Mouse (Mus musculus) embryonic facial prominence, embryonic 15.5 days (tissue): ENCODE data around the gene Csf2. TPM values are rescaled to one million over a fixed set of nuclear protein-coding genes. Genes with fewer than 3 reads are reported as not detected.
"Not testable (repeated sequence)": the region's sequence is repeated elsewhere in the genome, so short reads cannot be mapped to it uniquely, and the experiment has no call there.

Experiments
- ATAC-seq: fragments of 200-750 bp; cut with Nextera tagmentation; 2 replicates; pipeline ENCODE4 v1.8.0; 2017; ENCODE audit warnings: low read depth, moderate TSS enrichment; ENCODE audit not compliant: insufficient number of reproducible peaks, low FRiP score, low TSS enrichment
- H3K27ac ChIP-seq: fragments of 300-500 bp; sonication (generic); replicated peaks from 2 replicates; pipeline ENCODE4 v1.5.1; 2015; ENCODE audit warnings: mild to moderate bottlenecking, inconsistent platforms
- H3K27me3 ChIP-seq: fragments of 300-500 bp; sonication (generic); 2 replicates; pipeline ENCODE4 v1.6.1; 2015; ENCODE audit warnings: inconsistent platforms
- H3K36me3 ChIP-seq: fragments of 300-500 bp; sonication (generic); 2 replicates; pipeline ENCODE4 v1.6.1; 2015; ENCODE audit warnings: mild to moderate bottlenecking, inconsistent platforms
- H3K4me1 ChIP-seq: fragments of 300-500 bp; sonication (generic); 2 replicates; pipeline ENCODE4 v1.6.1; 2015; ENCODE audit warnings: inconsistent platforms
- H3K4me2 ChIP-seq: fragments of 300-500 bp; sonication (generic); replicated peaks from 2 replicates; pipeline ENCODE4 v1.6.1; 2015; ENCODE audit warnings: mild to moderate bottlenecking, inconsistent platforms
- H3K4me3 ChIP-seq: fragments of 300-500 bp; sonication (generic); replicated peaks from 2 replicates; pipeline ENCODE4 v1.5.1; 2015; ENCODE audit warnings: mild to moderate bottlenecking, inconsistent platforms
- H3K9ac ChIP-seq: fragments of 300-500 bp; sonication (generic); 2 replicates; pipeline ENCODE4 v1.6.1; 2015; ENCODE audit warnings: inconsistent platforms
- H3K9me3 ChIP-seq: fragments of 300-500 bp; sonication (generic); replicated peaks from 2 replicates; pipeline ENCODE4 v1.6.1; 2016; ENCODE audit warnings: inconsistent platforms
- WGBS: fragments of 180-500 bp; shearing (Covaris S2); methylation state at CpG from one replicate; pipeline ENCODE4 v1.1.7; 2015; 5-methylcytosine and 5-hydroxymethylcytosine counted together
- polyA plus RNA-seq: library from polyadenylated mRNA; unstranded; fragments of >200 nt; fragmentation: Nextera tagmentation; extraction: Ambion mirVana; gene quantifications from 2 replicates; pipeline ENCODE4 v1.2.1, GENCODE M21; 2015

The Csf2 gene
- polyA plus RNA-seq, result not detected in 2 replicates

- H3K9ac ChIP-seq, result no peak within 1 kb of the TSS
- WGBS, result 51% methylated on average over 11 of the region's 11 CpGs
- no peak within 1 kb of the TSS for H3K4me3 ChIP-seq
- H3K9me3 ChIP-seq, result no peaks in the 10 kb centered on the region
- no peaks in the 10 kb centered on the region for H3K36me3 ChIP-seq
- no peaks in the 10 kb centered on the region for H3K4me1 ChIP-seq
- H3K27ac ChIP-seq, result no peak within 1 kb of the TSS
- H3K27me3 ChIP-seq, result peaks cover 2% of the 10 kb centered on the region; the same call in 1 of the 2 replicates
- no peak within 1 kb of the TSS for H3K4me2 ChIP-seq
- no peak for ATAC-seq
Measured at GRCm38 (mm10) chr11:54248940-54249717, at the start of gene Csf2. Gene Csf2, minus strand, starts transcription at chr11:54249667.

GRCm38 (mm10) chr11:54298777-54299176, 49.3 kb upstream of the Csf2 start:
- H3K9ac ChIP-seq, result no peak overlapping the region
- H3K9me3 ChIP-seq, result no peaks in the 10 kb centered on the region
- H3K4me3 ChIP-seq, result no peak overlapping the region
- H3K36me3 ChIP-seq, result no peaks in the 10 kb centered on the region
- H3K4me2 ChIP-seq, result no peak overlapping the region
- no peak for ATAC-seq
- H3K27me3 ChIP-seq, result peaks cover under 1% of the 10 kb centered on the region; the same call in 1 of the 2 replicates
- H3K27ac ChIP-seq, result no peak overlapping the region
- peaks cover 2% of the 10 kb centered on the region; the same call in 1 of the 2 replicates for H3K4me1 ChIP-seq

- H3K9me3 ChIP-seq, H3K4me2 ChIP-seq, H3K4me1 ChIP-seq, H3K4me3 ChIP-seq, ATAC-seq, H3K9ac ChIP-seq, H3K36me3 ChIP-seq, H3K27me3 ChIP-seq, H3K27ac ChIP-seq: not testable (repeated sequence)
- 80% methylated on average over 2 of the region's 2 CpGs for WGBS
Measured at GRCm38 (mm10) chr11:54297471-54297870, 48.0 kb upstream of the Csf2 start.

- no peaks in the 10 kb centered on the region for H3K36me3 ChIP-seq
- H3K27ac ChIP-seq, result no peak overlapping the region
- H3K4me2 ChIP-seq, result no peak overlapping the region
- H3K27me3 ChIP-seq, result no peaks in the 10 kb centered on the region
- ATAC-seq, result no peak
- no peaks in the 10 kb centered on the region for H3K9me3 ChIP-seq
- no peak overlapping the region for H3K9ac ChIP-seq
- H3K4me3 ChIP-seq, result no peak overlapping the region
- 95% methylated on average over 1 of the region's 1 CpGs for WGBS
- no peaks in the 10 kb centered on the region for H3K4me1 ChIP-seq
Measured at GRCm38 (mm10) chr11:54296734-54297133, 47.3 kb upstream of the Csf2 start.

- Histone ChIP-seq H3K4me3 (no peak overlapping the region), H3K36me3 (no peaks in the 10 kb centered on the region), H3K9me3 (no peaks in the 10 kb centered on the region), H3K4me1 (no peaks in the 10 kb centered on the region), H3K4me2 (no peak overlapping the region), H3K9ac (no peak overlapping the region), H3K27ac (no peak overlapping the region), H3K27me3 (no peaks in the 10 kb centered on the region)
- ATAC-seq, result no peak
- WGBS, result 76% methylated on average over 4 of the region's 4 CpGs
Measured at GRCm38 (mm10) chr11:54295971-54296370, 46.5 kb upstream of the Csf2 start.

GRCm38 (mm10) chr11:54293980-54294807, 44.7 kb upstream of the Csf2 start:
- H3K36me3 ChIP-seq, result no peaks in the 10 kb centered on the region

GRCm38 (mm10) chr11:54292163-54292562, 42.7 kb upstream of the Csf2 start:
- H3K36me3 ChIP-seq, result no peaks in the 10 kb centered on the region
- H3K9ac ChIP-seq, result no peak overlapping the region
- no peak for ATAC-seq
- H3K4me2 ChIP-seq, result no peak overlapping the region
- H3K27ac ChIP-seq, result no peak overlapping the region
- H3K4me3 ChIP-seq, result no peak overlapping the region
- H3K9me3 ChIP-seq, result no peaks in the 10 kb centered on the region
- no peaks in the 10 kb centered on the region for H3K4me1 ChIP-seq
- 80% methylated on average over 2 of the region's 2 CpGs for WGBS
- H3K27me3 ChIP-seq, result no peaks in the 10 kb centered on the region

More at GRCm38 (mm10) chr11:54293980-54294807, 44.7 kb upstream of the Csf2 start:
- Histone ChIP-seq H3K9me3 (no peaks in the 10 kb centered on the region), H3K4me1 (no peaks in the 10 kb centered on the region), H3K27ac (no peak overlapping the region), H3K4me3 (no peak overlapping the region), H3K4me2 (no peak overlapping the region), H3K9ac (no peak overlapping the region), H3K27me3 (no peaks in the 10 kb centered on the region)
- no peak for ATAC-seq
- WGBS, result 71% methylated on average over 12 of the region's 12 CpGs

- Histone ChIP-seq H3K4me1 (no peaks in the 10 kb centered on the region), H3K27ac (no peak overlapping the region)
- 86% methylated on average over 8 of the region's 8 CpGs for WGBS
Measured at GRCm38 (mm10) chr11:54287821-54288453, 38.5 kb upstream of the Csf2 start.

GRCm38 (mm10) chr11:54271437-54271949, 22.0 kb upstream of the Csf2 start:
- 76% methylated on average over 5 of the region's 5 CpGs for WGBS
- no peak overlapping the region for H3K4me2 ChIP-seq
- no peaks in the 10 kb centered on the region for H3K9me3 ChIP-seq
- no peaks in the 10 kb centered on the region for H3K36me3 ChIP-seq
- no peak overlapping the region for H3K27ac ChIP-seq
- no peak overlapping the region for H3K4me3 ChIP-seq
- H3K4me1 ChIP-seq, result no peaks in the 10 kb centered on the region
- no peak for ATAC-seq
- H3K9ac ChIP-seq, result no peak overlapping the region
- no peaks in the 10 kb centered on the region for H3K27me3 ChIP-seq

More at GRCm38 (mm10) chr11:54287821-54288453, 38.5 kb upstream of the Csf2 start:
- H3K36me3 ChIP-seq, result no peaks in the 10 kb centered on the region
- H3K4me2 ChIP-seq, result no peak overlapping the region
- no peak overlapping the region for H3K4me3 ChIP-seq
- no peaks in the 10 kb centered on the region for H3K27me3 ChIP-seq
- ATAC-seq, result no peak
- no peak overlapping the region for H3K9ac ChIP-seq
- no peaks in the 10 kb centered on the region for H3K9me3 ChIP-seq

- H3K36me3 ChIP-seq, result no peaks in the 10 kb centered on the region
- WGBS, result 71% methylated on average over 3 of the region's 3 CpGs
- ATAC-seq, result no peak
- H3K4me1 ChIP-seq, result no peaks in the 10 kb centered on the region
- no peak overlapping the region for H3K9ac ChIP-seq
- no peaks in the 10 kb centered on the region for H3K27me3 ChIP-seq
- H3K4me2 ChIP-seq, result no peak overlapping the region
- H3K27ac ChIP-seq, result no peak overlapping the region
- no peaks in the 10 kb centered on the region for H3K9me3 ChIP-seq
- H3K4me3 ChIP-seq, result no peak overlapping the region
Measured at GRCm38 (mm10) chr11:54269191-54269896, 19.9 kb upstream of the Csf2 start.
